8 mouse cellular contexts compared by ENCODE assay signal in the genomic region with DNA sequence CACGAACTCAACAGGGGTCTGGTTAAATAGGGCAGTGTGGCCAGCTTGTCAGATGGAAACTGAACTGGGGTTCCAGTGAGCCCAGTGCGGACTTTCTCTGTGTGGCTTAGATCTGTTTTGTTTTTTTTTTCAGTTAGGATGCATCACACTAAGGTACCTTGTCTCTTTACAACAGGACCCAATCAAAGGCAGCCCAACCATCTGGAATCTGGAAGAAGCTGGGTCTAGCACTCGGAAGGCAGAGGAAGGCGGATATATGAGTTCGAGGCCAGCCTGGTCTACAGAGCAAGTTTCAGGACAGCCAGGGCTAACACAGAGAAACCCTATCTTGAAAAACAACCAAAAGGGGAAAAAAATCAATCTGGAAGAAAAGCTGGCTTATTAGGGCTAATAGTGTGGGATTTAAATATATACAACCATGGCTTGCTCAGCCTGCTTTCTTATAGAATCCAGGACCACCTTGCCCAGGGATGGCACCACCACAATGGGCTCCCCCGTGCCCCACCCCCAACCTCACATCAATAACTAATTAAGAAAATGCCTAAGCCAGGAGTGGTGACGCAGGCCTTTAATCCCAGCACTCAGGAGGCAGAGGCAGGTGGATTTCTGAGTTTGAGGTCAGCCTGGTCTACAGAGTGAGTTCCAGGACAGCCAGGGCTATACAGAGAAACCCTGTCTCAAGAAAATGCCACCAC. TPM values are rescaled to one million over a fixed set of nuclear protein-coding genes. Genes with fewer than 3 reads are reported as not detected.
DNase-seq lines count a peak whose midpoint lies in the region; ATAC-seq and TF ChIP-seq lines count a peak whose summit lies in the region.

No protein-coding gene starts in this region.

- H3K36me3 ChIP-seq in lung, postnatal 0 days (ENCODE audit: insufficient read depth, low read length) = no peaks in the 10 kb centered on the region
- peaks cover 13% of the 10 kb centered on the region for H3K36me3 ChIP-seq in liver, embryonic 11.5 days (ENCODE audit: control insufficient read depth, insufficient read depth, low read length)
- peaks cover 4% of the 10 kb centered on the region for H3K36me3 ChIP-seq in stomach, postnatal 0 days (ENCODE audit: control insufficient read depth, insufficient read depth, low read length)

- H3K27me3 ChIP-seq in lung, postnatal 0 days (replicated peaks; ENCODE audit: insufficient read depth, low read length) = no peaks in the 10 kb centered on the region
- no peaks in the 10 kb centered on the region for H3K27me3 ChIP-seq in liver, embryonic 11.5 days (replicated peaks; ENCODE audit: control insufficient read depth, insufficient read depth, low read length)
- no peaks in the 10 kb centered on the region for H3K27me3 ChIP-seq in stomach, postnatal 0 days (ENCODE audit: control insufficient read depth, insufficient read depth, low read length)

- 0 out of 2 replicates have a peak overlapping the region, but pooled peaks have one; percentile 3 for H3K9ac ChIP-seq in lung, postnatal 0 days (replicated peaks; ENCODE audit: low read depth)
- H3K9ac ChIP-seq in liver, embryonic 11.5 days (ENCODE audit: low read depth, low read length) = peak overlapping the region; percentile 54
- H3K9ac ChIP-seq in stomach, postnatal 0 days (ENCODE audit: low read length) = peak overlapping the region; percentile 43; the same call in 1 of the 2 replicates

- peak overlapping the region; percentile 94 for H3K27ac ChIP-seq in lung, postnatal 0 days (ENCODE audit: low read length)
- H3K27ac ChIP-seq in liver, embryonic 11.5 days (ENCODE audit: low read depth, low read length) = peak overlapping the region; percentile 83
- H3K27ac ChIP-seq in stomach, postnatal 0 days (replicated peaks) = peak overlapping the region; percentile 98

- no peak for TF ChIP-seq EP300 in lung, postnatal 0 days (IDR thresholded peaks at IDR 0.05)
- no peak for TF ChIP-seq EP300 in stomach, postnatal 0 days (optimal IDR thresholded peaks at IDR 0.05)

- no peak for ATAC-seq in lung, postnatal 0 days
- no peak for ATAC-seq in liver, embryonic 11.5 days (replicated peaks; ENCODE audit: low FRiP score)
- no peak for ATAC-seq in stomach, postnatal 0 days (ENCODE audit: low FRiP score, low TSS enrichment)
- ATAC-seq in granulocyte monocyte progenitor cell, adult 5-6 weeks (replicated peaks; ENCODE audit: poor library complexity, severe bottlenecking) = no peak

- H3K4me3 ChIP-seq in lung, postnatal 0 days (ENCODE audit: low read depth, low read length) = no peak overlapping the region
- peak overlapping the region; percentile 47 for H3K4me3 ChIP-seq in liver, embryonic 11.5 days (ENCODE audit: low read depth, low read length)
- peak overlapping the region; percentile 41; the same call in 1 of the 2 replicates for H3K4me3 ChIP-seq in stomach, postnatal 0 days (ENCODE audit: low read depth, low read length)

- H3K4me2 ChIP-seq in lung, postnatal 0 days (replicated peaks; ENCODE audit: low read depth, low read length) = peak overlapping the region; percentile 65
- H3K4me2 ChIP-seq in liver, embryonic 11.5 days = peak overlapping the region; percentile 79
- peak overlapping the region; percentile 78 for H3K4me2 ChIP-seq in stomach, postnatal 0 days (replicated peaks; ENCODE audit: low read depth)

- peak; percentile 26 for DNase-seq in cerebellum, adult 11 months
- no peak for DNase-seq in cerebellum, adult 8-10 months
- no peak for DNase-seq in lung, postnatal 0 days (ENCODE audit: low spot score)
- no peak for DNase-seq in lung, postnatal 36 days
- no peak for DNase-seq in liver, embryonic 11.5 days (ENCODE audit: low spot score)
- DNase-seq in stomach, postnatal 0 days (ENCODE audit: low spot score) = no peak
- DNase-seq in frontal cortex, postnatal 36 days (ENCODE audit: low spot score in 2 of 2) = no peak

- no peaks in the 10 kb centered on the region for H3K9me3 ChIP-seq in lung, postnatal 0 days (ENCODE audit: low read length)
- no peaks in the 10 kb centered on the region for H3K9me3 ChIP-seq in liver, embryonic 11.5 days (ENCODE audit: control insufficient read depth, low read length)
- no peaks in the 10 kb centered on the region for H3K9me3 ChIP-seq in stomach, postnatal 0 days (ENCODE audit: control insufficient read depth, low read length)

- no peak for TF ChIP-seq CTCF in lung, postnatal 0 days (IDR thresholded peaks at IDR 0.05)
- TF ChIP-seq CTCF in stomach, postnatal 0 days (IDR thresholded peaks at IDR 0.05; ENCODE audit: low read depth) = no peak

- peaks cover 11% of the 10 kb centered on the region for H3K4me1 ChIP-seq in lung, postnatal 0 days (ENCODE audit: insufficient read depth, low read depth, low read length)
- H3K4me1 ChIP-seq in liver, embryonic 11.5 days (replicated peaks; ENCODE audit: control insufficient read depth, insufficient read depth, low read length) = peaks cover 36% of the 10 kb centered on the region
- H3K4me1 ChIP-seq in stomach, postnatal 0 days (replicated peaks; ENCODE audit: control insufficient read depth, insufficient read depth) = peaks cover 2% of the 10 kb centered on the region; the same call in 1 of the 2 replicates

- WGBS in lung, postnatal 0 days = 78% methylated on average over 7 of the region's 7 CpGs
- 75% methylated on average over 7 of the region's 7 CpGs for WGBS in liver, embryonic 11.5 days
- WGBS in stomach, postnatal 0 days = 74% methylated on average over 7 of the region's 7 CpGs

RNA-seq across cellular contexts. Expression of a gene that starts 1.9 kb away (rescaled TPM):
- polyA plus RNA-seq in lung, postnatal 0 days (2015; fragmentation: Nextera tagmentation; extraction: Ambion mirVana) = 27.6 and 33.7 TPM in 2 replicates
- 9.5 and 10.4 TPM in 2 replicates for polyA plus RNA-seq in liver, embryonic 11.5 days (2014; fragmentation: Nextera tagmentation; extraction: Ambion mirVana)
- polyA plus RNA-seq in stomach, postnatal 0 days (2015; fragmentation: Nextera tagmentation; extraction: Ambion mirVana) = 18.8 and 18.9 TPM in 2 replicates
- 3.1 and 5.2 TPM in 2 replicates for total RNA-seq in granulocyte monocyte progenitor cell, adult 5-6 weeks (2014; fragmentation: Nextera tagmentation)
- total RNA-seq in granulocyte monocyte progenitor cell, adult 5-6 weeks (2017) = 4.6 and 10.5 TPM in 2 replicates

RNA-seq across cellular contexts. Expression of a gene that starts 7.5 kb away (rescaled TPM):
- polyA plus RNA-seq in lung, postnatal 0 days (2015; fragmentation: Nextera tagmentation; extraction: Ambion mirVana) = 186 and 187 TPM in 2 replicates
- polyA plus RNA-seq in liver, embryonic 11.5 days (2014; fragmentation: Nextera tagmentation; extraction: Ambion mirVana) = 1,267 and 1,294 TPM in 2 replicates
- 463 and 465 TPM in 2 replicates for polyA plus RNA-seq in stomach, postnatal 0 days (2015; fragmentation: Nextera tagmentation; extraction: Ambion mirVana)
- 357 and 379 TPM in 2 replicates for total RNA-seq in granulocyte monocyte progenitor cell, adult 5-6 weeks (2014; fragmentation: Nextera tagmentation)
- total RNA-seq in granulocyte monocyte progenitor cell, adult 5-6 weeks (2017) = 273 and 305 TPM in 2 replicates

RNA-seq across cellular contexts. Expression of a gene that starts 22.7 kb away (rescaled TPM):
- polyA plus RNA-seq in lung, postnatal 0 days (2015; fragmentation: Nextera tagmentation; extraction: Ambion mirVana) = 53.6 and 54.3 TPM in 2 replicates
- 115 and 118 TPM in 2 replicates for polyA plus RNA-seq in liver, embryonic 11.5 days (2014; fragmentation: Nextera tagmentation; extraction: Ambion mirVana)
- polyA plus RNA-seq in stomach, postnatal 0 days (2015; fragmentation: Nextera tagmentation; extraction: Ambion mirVana) = 60.3 and 61.8 TPM in 2 replicates
- total RNA-seq in granulocyte monocyte progenitor cell, adult 5-6 weeks (2014; fragmentation: Nextera tagmentation) = 88.8 and 89.4 TPM in 2 replicates
- total RNA-seq in granulocyte monocyte progenitor cell, adult 5-6 weeks (2017) = 93.5 and 98.6 TPM in 2 replicates

RNA-seq across cellular contexts. Expression of a gene that starts 22.8 kb away (rescaled TPM):
- polyA plus RNA-seq in lung, postnatal 0 days (2015; fragmentation: Nextera tagmentation; extraction: Ambion mirVana) = 8.2 and 11.8 TPM in 2 replicates
- 223 and 224 TPM in 2 replicates for polyA plus RNA-seq in liver, embryonic 11.5 days (2014; fragmentation: Nextera tagmentation; extraction: Ambion mirVana)
- polyA plus RNA-seq in stomach, postnatal 0 days (2015; fragmentation: Nextera tagmentation; extraction: Ambion mirVana) = 43.3 and 52.8 TPM in 2 replicates
- 86.1 and 89.0 TPM in 2 replicates for total RNA-seq in granulocyte monocyte progenitor cell, adult 5-6 weeks (2014; fragmentation: Nextera tagmentation)
- total RNA-seq in granulocyte monocyte progenitor cell, adult 5-6 weeks (2017) = 128 and 162 TPM in 2 replicates

RNA-seq across cellular contexts. Expression of a gene that starts 27.1 kb away (rescaled TPM):
- 26.7 and 34.0 TPM in 2 replicates for polyA plus RNA-seq in lung, postnatal 0 days (2015; fragmentation: Nextera tagmentation; extraction: Ambion mirVana)
- polyA plus RNA-seq in liver, embryonic 11.5 days (2014; fragmentation: Nextera tagmentation; extraction: Ambion mirVana) = 0.11 TPM in 1 of 2 replicates, not detected in the other
- polyA plus RNA-seq in stomach, postnatal 0 days (2015; fragmentation: Nextera tagmentation; extraction: Ambion mirVana) = 0.19 and 0.28 TPM in 2 replicates
- total RNA-seq in granulocyte monocyte progenitor cell, adult 5-6 weeks (2014; fragmentation: Nextera tagmentation) = not detected in 2 replicates
- 0.98 TPM in 1 of 2 replicates, not detected in the other for total RNA-seq in granulocyte monocyte progenitor cell, adult 5-6 weeks (2017)

Comparison
In these comparisons a context has a peak if more than half of its experiments do, and no peak if none do; other contexts are left out.
1. H3K9ac ChIP-seq: peak in every context shown above with its lines; median percentile 54 in liver, embryonic 11.5 days; 43 in stomach, postnatal 0 days; 3 in lung, postnatal 0 days.